Mouse (Mus musculus) heart, postnatal 0 days (tissue): ENCODE measurements at regions not wholly inside any gene's neighbourhood (a gene's known extent, or its start where the extent isn't known, plus 50 kb on each side); places are given as distances from the start of the nearest gene placed in this dataset.

Source experiments
- CTCF ChIP-seq: IDR thresholded peaks from 2 replicates; pipeline ENCODE4 v1.5.1; 2016; ENCODE audit warnings: antibody characterized with exemption, control low read depth, low read depth
- EP300 ChIP-seq: IDR thresholded peaks from 2 replicates; pipeline ENCODE4 v1.6.1; 2016; ENCODE audit warnings: antibody characterized with exemption, low read depth

DNA sequence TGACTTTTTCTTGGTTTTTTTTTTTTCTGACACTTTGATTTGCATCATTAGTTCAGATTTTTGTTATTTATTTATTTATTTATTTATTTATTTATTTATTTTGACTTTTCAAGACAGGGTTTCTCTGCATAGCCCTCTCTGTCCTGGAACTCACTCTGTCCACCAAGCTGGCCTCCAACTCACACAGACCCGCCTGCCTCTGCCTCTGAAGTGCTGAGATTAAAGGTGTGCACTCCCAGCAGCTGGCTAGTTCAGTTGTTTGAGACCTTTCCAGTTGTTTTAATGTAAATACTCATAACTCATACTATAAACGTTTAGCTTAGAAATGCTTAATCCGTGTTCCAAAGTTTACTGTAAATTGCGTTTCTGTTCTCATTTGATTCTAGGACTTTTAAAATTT is 147.9 kb downstream of the Ube2u start:
- no peak for TF ChIP-seq CTCF
- no peak for TF ChIP-seq EP300
